13 mouse cellular contexts compared by ENCODE assay signal in genomic region chr14:121585906-121586765, GRCm38 (mm10).
A peak's percentile ranks its signal among the peaks of the same experiment; 100 is the strongest.
DNase-seq lines count a peak whose midpoint lies in the region; ATAC-seq and TF ChIP-seq lines count a peak whose summit lies in the region.
"Had no signal": no experiment of that assay in that cellular context is flagged by ENCODE, and none has a peak within 500 bp of the region (broad histone marks: within the 10 kb centered on the region; RNA-seq: fewer than 3 reads in every experiment).

No protein-coding gene starts in this region.

- H3K27me3 ChIP-seq in heart, embryonic 13.5 days (replicated peaks): no peaks in the 10 kb centered on the region
- no peaks in the 10 kb centered on the region for H3K27me3 ChIP-seq in midbrain, embryonic 14.5 days (ENCODE audit: control insufficient read depth, insufficient read depth, low read length)
- H3K27me3 ChIP-seq in midbrain, embryonic 15.5 days (replicated peaks): no peaks in the 10 kb centered on the region
- no peaks in the 10 kb centered on the region for H3K27me3 ChIP-seq in hindbrain, postnatal 0 days (ENCODE audit: insufficient read depth, low read length)
- no peaks in the 10 kb centered on the region for H3K27me3 ChIP-seq in neural tube, embryonic 15.5 days (replicated peaks)
- no peaks in the 10 kb centered on the region for H3K27me3 ChIP-seq in forebrain, embryonic 13.5 days
- H3K27me3 ChIP-seq: liver, embryonic 12.5 days had no signal

- 52% methylated on average over 21 of the region's 21 CpGs for WGBS in heart, embryonic 13.5 days
- WGBS in midbrain, embryonic 14.5 days: 56% methylated on average over 21 of the region's 21 CpGs
- 53% methylated on average over 21 of the region's 21 CpGs for WGBS in midbrain, embryonic 15.5 days
- WGBS in hindbrain, postnatal 0 days: 31% methylated on average over 21 of the region's 21 CpGs
- WGBS in neural tube, embryonic 15.5 days: 36% methylated on average over 21 of the region's 21 CpGs
- WGBS in forebrain, embryonic 13.5 days: 73% methylated on average over 21 of the region's 21 CpGs

- H3K4me1 ChIP-seq in heart, embryonic 13.5 days: peaks cover 23% of the 10 kb centered on the region
- H3K4me1 ChIP-seq in midbrain, embryonic 14.5 days (ENCODE audit: control insufficient read depth, insufficient read depth, low read length): no peaks in the 10 kb centered on the region
- 0 out of 2 replicates have a peak, but pooled peaks cover 5% of the 10 kb centered on the region for H3K4me1 ChIP-seq in midbrain, embryonic 15.5 days
- no peaks in the 10 kb centered on the region for H3K4me1 ChIP-seq in hindbrain, postnatal 0 days (ENCODE audit: insufficient read depth, low read length)
- H3K4me1 ChIP-seq in neural tube, embryonic 15.5 days: peaks cover 15% of the 10 kb centered on the region
- peaks cover 4% of the 10 kb centered on the region for H3K4me1 ChIP-seq in forebrain, embryonic 13.5 days

- no peak overlapping the region for H3K27ac ChIP-seq in heart, embryonic 13.5 days (replicated peaks)
- H3K27ac ChIP-seq in midbrain, embryonic 14.5 days (replicated peaks; ENCODE audit: low read depth, low read length): peak overlapping the region; percentile 45; the same call in 1 of the 2 replicates
- H3K27ac ChIP-seq in midbrain, embryonic 15.5 days: no peak overlapping the region
- peak overlapping the region; percentile 4; the same call in 1 of the 2 replicates for H3K27ac ChIP-seq in hindbrain, postnatal 0 days
- H3K27ac ChIP-seq in neural tube, embryonic 15.5 days (replicated peaks): no peak overlapping the region
- H3K27ac ChIP-seq in forebrain, embryonic 13.5 days: no peak overlapping the region
- H3K27ac ChIP-seq: left cerebral cortex, adult 2 months; liver, embryonic 12.5 days had no signal

- DNase-seq in heart, postnatal 4 days: no peak
- DNase-seq in midbrain, embryonic 14.5 days: peak; percentile 39
- DNase-seq in hindbrain, postnatal 0 days (ENCODE audit: low spot score): peak; percentile 51
- DNase-seq in gastrocnemius, postnatal 4 days (ENCODE audit: low spot score in 2 of 2): no peak
- DNase-seq: kidney, adult 9 months; right cerebral cortex, postnatal 14 days had no signal

- no peak overlapping the region for H3K4me3 ChIP-seq in heart, embryonic 13.5 days
- no peak overlapping the region for H3K4me3 ChIP-seq in midbrain, embryonic 14.5 days (replicated peaks; ENCODE audit: low read depth, low read length)
- H3K4me3 ChIP-seq in midbrain, embryonic 15.5 days: no peak overlapping the region
- no peak overlapping the region for H3K4me3 ChIP-seq in hindbrain, postnatal 0 days (ENCODE audit: low read length)
- no peak overlapping the region for H3K4me3 ChIP-seq in neural tube, embryonic 15.5 days (replicated peaks)
- H3K4me3 ChIP-seq in forebrain, embryonic 13.5 days: no peak overlapping the region
- H3K4me3 ChIP-seq: left cerebral cortex, adult 2 months; liver, embryonic 12.5 days had no signal

- no peak for TF ChIP-seq CTCF in hindbrain, postnatal 0 days (IDR thresholded peaks at IDR 0.05; ENCODE audit: low read depth)

- peaks cover 6% of the 10 kb centered on the region; the same call in 1 of the 2 replicates for H3K36me3 ChIP-seq in heart, embryonic 13.5 days
- peaks cover 6% of the 10 kb centered on the region; the same call in 1 of the 2 replicates for H3K36me3 ChIP-seq in midbrain, embryonic 14.5 days (ENCODE audit: control insufficient read depth, insufficient read depth, low read length)
- no peaks in the 10 kb centered on the region for H3K36me3 ChIP-seq in midbrain, embryonic 15.5 days (replicated peaks)
- peaks cover 15% of the 10 kb centered on the region; the same call in 1 of the 2 replicates for H3K36me3 ChIP-seq in hindbrain, postnatal 0 days (ENCODE audit: insufficient read depth, low read length)
- peaks cover 5% of the 10 kb centered on the region; the same call in 1 of the 2 replicates for H3K36me3 ChIP-seq in neural tube, embryonic 15.5 days
- no peaks in the 10 kb centered on the region for H3K36me3 ChIP-seq in forebrain, embryonic 13.5 days (ENCODE audit: poor library complexity, severe bottlenecking)
- H3K36me3 ChIP-seq: liver, embryonic 12.5 days had no signal

- H3K9me3 ChIP-seq in heart, embryonic 13.5 days: no peaks in the 10 kb centered on the region
- no peaks in the 10 kb centered on the region for H3K9me3 ChIP-seq in midbrain, embryonic 14.5 days (ENCODE audit: control insufficient read depth, low read length)
- no peaks in the 10 kb centered on the region for H3K9me3 ChIP-seq in midbrain, embryonic 15.5 days
- no peaks in the 10 kb centered on the region for H3K9me3 ChIP-seq in hindbrain, postnatal 0 days (ENCODE audit: low read length)
- no peaks in the 10 kb centered on the region for H3K9me3 ChIP-seq in neural tube, embryonic 15.5 days (replicated peaks)
- no peaks in the 10 kb centered on the region for H3K9me3 ChIP-seq in forebrain, embryonic 13.5 days (replicated peaks)
- H3K9me3 ChIP-seq: liver, embryonic 12.5 days had no signal

- H3K4me2 ChIP-seq in heart, embryonic 13.5 days: peak overlapping the region; percentile 21
- H3K4me2 ChIP-seq in midbrain, embryonic 14.5 days (ENCODE audit: low read length): no peak overlapping the region
- no peak overlapping the region for H3K4me2 ChIP-seq in midbrain, embryonic 15.5 days
- H3K4me2 ChIP-seq in hindbrain, postnatal 0 days (ENCODE audit: low read depth, low read length): no peak overlapping the region
- peak overlapping the region; percentile 11; the same call in 1 of the 2 replicates for H3K4me2 ChIP-seq in neural tube, embryonic 15.5 days
- no peak overlapping the region for H3K4me2 ChIP-seq in forebrain, embryonic 13.5 days
- H3K4me2 ChIP-seq: liver, embryonic 12.5 days had no signal

- no peak overlapping the region for H3K9ac ChIP-seq in heart, embryonic 13.5 days
- no peak overlapping the region; the same call in 1 of the 2 replicates for H3K9ac ChIP-seq in midbrain, embryonic 14.5 days (replicated peaks; ENCODE audit: low read length)
- no peak overlapping the region for H3K9ac ChIP-seq in midbrain, embryonic 15.5 days
- H3K9ac ChIP-seq in hindbrain, postnatal 0 days (replicated peaks; ENCODE audit: low read length): no peak overlapping the region
- H3K9ac ChIP-seq in neural tube, embryonic 15.5 days (replicated peaks): no peak overlapping the region
- H3K9ac ChIP-seq in forebrain, embryonic 13.5 days: no peak overlapping the region
- H3K9ac ChIP-seq: liver, embryonic 12.5 days had no signal

- no peak for ATAC-seq in heart, embryonic 13.5 days (ENCODE audit: extremely low read depth, insufficient number of reproducible peaks, low FRiP score, low TSS enrichment)
- 0 out of 2 replicates have a peak, but pooled peaks have one; percentile 29 for ATAC-seq in midbrain, embryonic 14.5 days (ENCODE audit: low FRiP score, low TSS enrichment)
- no peak for ATAC-seq in midbrain, embryonic 15.5 days (replicated peaks)
- peak; percentile 50 for ATAC-seq in hindbrain, postnatal 0 days
- ATAC-seq in neural tube, embryonic 15.5 days (ENCODE audit: low FRiP score): peak; percentile 40; the same call in 1 of the 2 replicates
- no peak for ATAC-seq in forebrain, embryonic 13.5 days
- ATAC-seq: liver, embryonic 12.5 days; lung, postnatal 0 days had no signal

Comparison
In these comparisons a context has a peak if more than half of its experiments do, and no peak if none do; other contexts are left out.
1. ATAC-seq: peak in midbrain, embryonic 14.5 days (single experiment), hindbrain, postnatal 0 days (single experiment) and neural tube, embryonic 15.5 days (single experiment); none in heart, embryonic 13.5 days (single experiment), midbrain, embryonic 15.5 days (single experiment) and forebrain, embryonic 13.5 days (single experiment).
2. H3K27ac ChIP-seq: peak in midbrain, embryonic 14.5 days (single experiment) and hindbrain, postnatal 0 days (single experiment); none in heart, embryonic 13.5 days (single experiment), midbrain, embryonic 15.5 days (single experiment), neural tube, embryonic 15.5 days (single experiment) and forebrain, embryonic 13.5 days (single experiment).
3. H3K4me2 ChIP-seq: peak in heart, embryonic 13.5 days (single experiment) and neural tube, embryonic 15.5 days (single experiment); none in midbrain, embryonic 14.5 days (single experiment), midbrain, embryonic 15.5 days (single experiment), hindbrain, postnatal 0 days (single experiment) and forebrain, embryonic 13.5 days (single experiment).
4. DNase-seq: peak in midbrain, embryonic 14.5 days (single experiment) and hindbrain, postnatal 0 days (single experiment); none in heart, postnatal 4 days (single experiment) and gastrocnemius, postnatal 4 days (0 of 2).